Mouse (Mus musculus): ENCODE measurements at regions not wholly inside any gene's neighbourhood (a gene's known extent, or its start where the extent isn't known, plus 50 kb on each side); places are given as distances from the start of the nearest gene placed in this dataset.

- TF ChIP-seq CTCF (IDR thresholded peaks at IDR 0.05; ENCODE audit: low read depth, low read length) (no peak), EP300 (IDR thresholded peaks at IDR 0.05; ENCODE audit: insufficient read depth, low read depth, low read length) (no peak), POLR2A (IDR thresholded peaks at IDR 0.05; ENCODE audit: insufficient read depth, low read length) (no peak)
Observed at GRCm38 (mm10) chr14:72889663-72890062, 159.3 kb downstream of the Cysltr2 start.
